9 mouse cellular contexts compared by ENCODE assay signal in genomic region chr15:91192223-91192598, GRCm38 (mm10). TPM values are rescaled to one million over a fixed set of nuclear protein-coding genes. Genes with fewer than 3 reads are reported as not detected.
DNase-seq lines count a peak whose midpoint lies in the region; ATAC-seq and TF ChIP-seq lines count a peak whose summit lies in the region.
"Had no signal": no experiment of that assay in that cellular context is flagged by ENCODE, and none has a peak within 500 bp of the region (broad histone marks: within the 10 kb centered on the region; RNA-seq: fewer than 3 reads in every experiment).

No protein-coding gene starts in this region.

- peak overlapping the region; percentile 74 for H3K4me2 ChIP-seq in kidney, postnatal 0 days (ENCODE audit: low read length)
- peak overlapping the region; percentile 74 for H3K4me2 ChIP-seq in limb, embryonic 11.5 days (ENCODE audit: low read depth, severe bottlenecking)
- peak overlapping the region; percentile 88 for H3K4me2 ChIP-seq in neural tube, embryonic 12.5 days (replicated peaks)

- H3K9me3 ChIP-seq in kidney, postnatal 0 days (replicated peaks; ENCODE audit: low read length), result no peaks in the 10 kb centered on the region
- no peaks in the 10 kb centered on the region for H3K9me3 ChIP-seq in limb, embryonic 11.5 days (ENCODE audit: control insufficient read depth, low read length)
- H3K9me3 ChIP-seq in neural tube, embryonic 12.5 days, result no peaks in the 10 kb centered on the region

- ATAC-seq in kidney, postnatal 0 days (replicated peaks; ENCODE audit: low FRiP score, low read depth), result peak; percentile 62; the same call in 1 of the 2 replicates
- ATAC-seq in limb, embryonic 11.5 days (ENCODE audit: insufficient number of reproducible peaks, low FRiP score, low TSS enrichment, low read depth), result peak; percentile 22; the same call in 1 of the 2 replicates
- ATAC-seq in neural tube, embryonic 12.5 days (ENCODE audit: low FRiP score, low read depth), result peak; percentile 60

- no peaks in the 10 kb centered on the region for H3K27me3 ChIP-seq in kidney, postnatal 0 days (ENCODE audit: insufficient read depth, low read length)
- H3K27me3 ChIP-seq in limb, embryonic 11.5 days (ENCODE audit: control insufficient read depth, insufficient read depth, low read length), result no peaks in the 10 kb centered on the region
- no peaks in the 10 kb centered on the region for H3K27me3 ChIP-seq in neural tube, embryonic 12.5 days (replicated peaks)

- DNase-seq in kidney, postnatal 0 days (ENCODE audit: low spot score), result peak; percentile 69
- no peak for DNase-seq in kidney, adult 18-20 months
- no peak for DNase-seq in limb, embryonic 11.5 days (ENCODE audit: low spot score)
- no peak for DNase-seq in adrenal gland, postnatal 25 days
- DNase-seq in ovary, adult 18-20 months (ENCODE audit: low spot score), result no peak
- no peak for DNase-seq in layer of hippocampus, postnatal 25 days (ENCODE audit: extremely low spot score in 1 of 2, low spot score in 1 of 2)

- 11% methylated on average over 7 of the region's 7 CpGs for WGBS in kidney, postnatal 0 days
- WGBS in limb, embryonic 11.5 days, result 16% methylated on average over 7 of the region's 7 CpGs
- WGBS in neural tube, embryonic 12.5 days, result 13% methylated on average over 7 of the region's 7 CpGs

- peak overlapping the region; percentile 39 for H3K4me3 ChIP-seq in kidney, postnatal 0 days (replicated peaks; ENCODE audit: low read depth, low read length)
- peak overlapping the region; percentile 50 for H3K4me3 ChIP-seq in embryonic fibroblast, embryonic 13.5 days (ENCODE audit: insufficient read depth, low read length)
- peak overlapping the region; percentile 41 for H3K4me3 ChIP-seq in limb, embryonic 11.5 days (ENCODE audit: low read depth, low read length)
- H3K4me3 ChIP-seq in neural tube, embryonic 12.5 days, result peak overlapping the region; percentile 51

- TF ChIP-seq POLR2A in embryonic fibroblast, embryonic 13.5 days (IDR thresholded peaks at IDR 0.05; ENCODE audit: low read depth, low read length), result no peak

- H3K9ac ChIP-seq in kidney, postnatal 0 days (ENCODE audit: low read depth, low read length), result peak overlapping the region; percentile 46; the same call in 1 of the 2 replicates
- peak overlapping the region; percentile 52 for H3K9ac ChIP-seq in limb, embryonic 11.5 days (ENCODE audit: low read length)
- H3K9ac ChIP-seq in neural tube, embryonic 12.5 days, result 0 out of 2 replicates have a peak overlapping the region, but pooled peaks have one; percentile 63

- no peaks in the 10 kb centered on the region for H3K4me1 ChIP-seq in kidney, postnatal 0 days (replicated peaks; ENCODE audit: insufficient read depth, low read length)
- H3K4me1 ChIP-seq in embryonic fibroblast, embryonic 13.5 days (ENCODE audit: control insufficient read depth, insufficient read depth, low read length), result peaks cover 4% of the 10 kb centered on the region; the same call in 1 of the 2 replicates
- no peaks in the 10 kb centered on the region; the same call in 1 of the 2 replicates for H3K4me1 ChIP-seq in limb, embryonic 11.5 days (ENCODE audit: control insufficient read depth, insufficient read depth, low read length)
- H3K4me1 ChIP-seq in neural tube, embryonic 12.5 days, result peaks cover 8% of the 10 kb centered on the region; the same call in 1 of the 2 replicates

- H3K36me3 ChIP-seq in kidney, postnatal 0 days (ENCODE audit: insufficient read depth, low read length), result no peaks in the 10 kb centered on the region
- no peaks in the 10 kb centered on the region for H3K36me3 ChIP-seq in limb, embryonic 11.5 days (ENCODE audit: control insufficient read depth, insufficient read depth, low read length)
- no peaks in the 10 kb centered on the region for H3K36me3 ChIP-seq in neural tube, embryonic 12.5 days

- H3K27ac ChIP-seq in kidney, postnatal 0 days, result peak overlapping the region; percentile 85
- peak overlapping the region; percentile 87 for H3K27ac ChIP-seq in embryonic fibroblast, embryonic 13.5 days (ENCODE audit: insufficient read depth, low read length)
- H3K27ac ChIP-seq in limb, embryonic 11.5 days (replicated peaks; ENCODE audit: low read depth, low read length), result 0 out of 2 replicates have a peak overlapping the region, but pooled peaks have one; percentile 52
- H3K27ac ChIP-seq in neural tube, embryonic 12.5 days, result peak overlapping the region; percentile 46; the same call in 1 of the 2 replicates

- TF ChIP-seq CTCF in kidney, postnatal 0 days (IDR thresholded peaks at IDR 0.05; ENCODE audit: low read depth), result no peak
- no peak for TF ChIP-seq CTCF in embryonic fibroblast, embryonic 13.5 days (IDR thresholded peaks at IDR 0.05; ENCODE audit: borderline replicate concordance, insufficient read depth, low read length)

RNA-seq across cellular contexts. Expression of gene Abcd2, which starts 0.6 kb away (rescaled TPM):
- 2.1 and 2.5 TPM in 2 replicates for polyA plus RNA-seq in kidney, postnatal 0 days (2015; fragmentation: Nextera tagmentation; extraction: Ambion mirVana)
- 0.55 and 2.4 TPM in 2 replicates for polyA plus RNA-seq in embryonic fibroblast, embryonic 13.5 days (2011; ENCODE audit: insufficient read length, low read depth, missing spikeins)
- 2.5 and 3.0 TPM in 2 replicates for polyA plus RNA-seq in limb, embryonic 11.5 days (2014; fragmentation: Nextera tagmentation; extraction: Ambion mirVana)
- polyA plus RNA-seq in neural tube, embryonic 12.5 days (2016; fragmentation: Nextera tagmentation; extraction: Ambion mirVana), result 12.7 and 15.1 TPM in 2 replicates
- 8.7 and 10.5 TPM in 2 replicates for total RNA-seq in adrenal gland, postnatal 25 days (2021)
- 10 to 100 TPM; 20.2 to 22.2 TPM for total RNA-seq in layer of hippocampus, postnatal 25 days (2021)

RNA-seq across cellular contexts. Expression of gene CN725425, which starts 7.1 kb away (rescaled TPM):
- polyA plus RNA-seq in kidney, postnatal 0 days (2015; fragmentation: Nextera tagmentation; extraction: Ambion mirVana), result not detected in 2 replicates
- not detected in 2 replicates for polyA plus RNA-seq in embryonic fibroblast, embryonic 13.5 days (2011; ENCODE audit: insufficient read length, low read depth, missing spikeins)
- not detected in 2 replicates for polyA plus RNA-seq in limb, embryonic 11.5 days (2014; fragmentation: Nextera tagmentation; extraction: Ambion mirVana)
- not detected in 2 replicates for polyA plus RNA-seq in neural tube, embryonic 12.5 days (2016; fragmentation: Nextera tagmentation; extraction: Ambion mirVana)
- not detected in 2 replicates for total RNA-seq in adrenal gland, postnatal 25 days (2021)
- under 1 TPM in 1 of 2 experiments, not detected in 1; 0.12 TPM for total RNA-seq in layer of hippocampus, postnatal 25 days (2021)
- polyA plus RNA-seq: urinary bladder, adult 2 months had no signal
